Mouse (Mus musculus): ENCODE data around the gene Decr2. TPM values are rescaled to one million over a fixed set of nuclear protein-coding genes. Genes with fewer than 3 reads are reported as not detected.
"Not testable (repeated sequence)": the region's sequence is repeated elsewhere in the genome, so short reads cannot be mapped to it uniquely, and the experiment has no call there.

Decr2 gene
- polyA plus RNA-seq, 1 experiment from 2014 or later = 17.0 TPM

DNA sequence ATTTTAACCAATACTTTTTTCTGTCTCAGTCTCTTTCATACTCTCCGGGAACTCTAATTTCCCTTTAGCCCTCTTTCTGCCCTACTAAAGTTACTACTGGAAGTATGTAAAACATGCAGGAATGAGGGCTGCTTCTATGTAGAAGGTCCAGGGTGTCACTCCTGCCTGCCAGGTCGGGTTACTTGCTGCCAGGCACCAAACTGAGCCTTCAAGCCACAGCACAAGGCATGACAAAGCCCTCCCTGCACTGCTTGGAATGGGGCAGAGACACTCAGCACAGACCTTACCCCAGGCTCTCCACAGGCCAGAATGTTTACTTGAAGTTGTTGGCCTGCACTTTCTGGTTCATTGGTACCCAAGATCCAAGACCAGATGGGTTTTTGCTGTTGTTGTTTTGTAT, 10.0 kb upstream of the Decr2 start:
- H3K27ac ChIP-seq (ENCODE audit: low read depth, low read length) = no peak overlapping the region
- 0 out of 2 replicates have a peak, but pooled peaks cover 2% of the 10 kb centered on the region for H3K4me1 ChIP-seq (ENCODE audit: control insufficient read depth, insufficient read depth, low read length)
- no peak overlapping the region for H3K9ac ChIP-seq (ENCODE audit: low read length)
- no peaks in the 10 kb centered on the region for H3K27me3 ChIP-seq (ENCODE audit: control insufficient read depth, insufficient read depth, low read length)
- 36% methylated on average over 2 of the region's 2 CpGs for WGBS
- no peak for ATAC-seq (ENCODE audit: low FRiP score)
- H3K36me3 ChIP-seq (ENCODE audit: control insufficient read depth, insufficient read depth, low read length) = no peaks in the 10 kb centered on the region
- H3K4me2 ChIP-seq = no peak overlapping the region
- peak; percentile 64 for DNase-seq (ENCODE audit: low spot score, missing footprints)
- H3K4me3 ChIP-seq (ENCODE audit: low read depth, low read length) = no peak overlapping the region
- no peaks in the 10 kb centered on the region for H3K9me3 ChIP-seq (ENCODE audit: control insufficient read depth, low read length)

DNA sequence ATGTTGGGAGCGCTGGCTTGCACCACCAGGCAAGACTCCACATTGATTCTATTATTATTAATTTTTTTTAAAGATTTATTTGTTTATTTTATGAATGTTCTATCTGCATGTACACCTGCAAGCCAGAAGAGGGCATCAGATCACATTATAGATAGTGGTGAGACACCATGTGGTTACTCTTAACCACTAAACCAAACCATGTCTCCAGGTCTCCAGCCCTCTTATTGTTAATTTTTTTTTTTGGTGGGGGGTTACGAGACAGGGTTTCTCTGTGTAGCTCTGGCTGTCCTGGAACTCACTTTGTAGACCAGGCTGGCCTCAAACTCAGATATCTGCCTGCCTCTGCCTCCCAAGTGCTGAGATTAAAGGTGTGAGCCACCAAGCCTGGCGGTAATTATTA, 9.2 kb upstream of the Decr2 start:
- not testable (repeated sequence) for H3K4me1 ChIP-seq (ENCODE audit: control insufficient read depth, insufficient read depth, low read length); H3K27me3 ChIP-seq (ENCODE audit: control insufficient read depth, insufficient read depth, low read length); H3K9me3 ChIP-seq (ENCODE audit: control insufficient read depth, low read length); ATAC-seq (ENCODE audit: low FRiP score); H3K4me3 ChIP-seq (ENCODE audit: low read depth, low read length); H3K27ac ChIP-seq (ENCODE audit: low read depth, low read length); H3K4me2 ChIP-seq; H3K36me3 ChIP-seq (ENCODE audit: control insufficient read depth, insufficient read depth, low read length); H3K9ac ChIP-seq (ENCODE audit: low read length)
- 66% methylated on average over 3 of the region's 3 CpGs for WGBS
- peak; percentile 81 for DNase-seq (ENCODE audit: low spot score, missing footprints)

DNA sequence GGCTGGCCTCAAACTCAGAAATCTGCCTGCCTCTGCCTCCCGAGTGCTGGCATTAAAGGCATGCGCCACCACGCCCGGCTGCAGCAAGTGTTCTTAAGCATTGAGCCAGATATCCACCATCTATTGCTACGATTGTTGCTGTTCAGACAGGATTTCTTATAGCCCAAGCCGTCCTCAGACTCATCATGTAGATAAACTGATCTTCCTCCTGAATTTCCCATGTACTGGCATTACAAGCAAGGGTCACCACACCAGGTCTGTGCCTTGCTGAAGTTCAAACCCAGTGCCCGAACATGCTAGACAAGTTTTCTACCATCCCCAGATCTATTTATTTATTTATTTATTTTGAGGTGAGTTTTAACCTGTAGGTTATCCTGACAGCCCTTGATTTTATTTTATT, 8.3 kb upstream of the Decr2 start:
- Histone ChIP-seq H3K9me3 (ENCODE audit: control insufficient read depth, low read length) (no peaks in the 10 kb centered on the region), H3K4me2 (no peak overlapping the region), H3K9ac (ENCODE audit: low read length) (no peak overlapping the region), H3K27me3 (ENCODE audit: control insufficient read depth, insufficient read depth, low read length) (no peaks in the 10 kb centered on the region), H3K36me3 (ENCODE audit: control insufficient read depth, insufficient read depth, low read length) (no peaks in the 10 kb centered on the region), H3K27ac (ENCODE audit: low read depth, low read length) (no peak overlapping the region), H3K4me3 (ENCODE audit: low read depth, low read length) (no peak overlapping the region), H3K4me1 (ENCODE audit: control insufficient read depth, insufficient read depth, low read length) (peaks cover 8% of the 10 kb centered on the region; the same call in 1 of the 2 replicates)
- 90% methylated on average over 7 of the region's 7 CpGs for WGBS
- no peak for ATAC-seq (ENCODE audit: low FRiP score)
- DNase-seq (ENCODE audit: low spot score, missing footprints) = peak; percentile 84

DNA sequence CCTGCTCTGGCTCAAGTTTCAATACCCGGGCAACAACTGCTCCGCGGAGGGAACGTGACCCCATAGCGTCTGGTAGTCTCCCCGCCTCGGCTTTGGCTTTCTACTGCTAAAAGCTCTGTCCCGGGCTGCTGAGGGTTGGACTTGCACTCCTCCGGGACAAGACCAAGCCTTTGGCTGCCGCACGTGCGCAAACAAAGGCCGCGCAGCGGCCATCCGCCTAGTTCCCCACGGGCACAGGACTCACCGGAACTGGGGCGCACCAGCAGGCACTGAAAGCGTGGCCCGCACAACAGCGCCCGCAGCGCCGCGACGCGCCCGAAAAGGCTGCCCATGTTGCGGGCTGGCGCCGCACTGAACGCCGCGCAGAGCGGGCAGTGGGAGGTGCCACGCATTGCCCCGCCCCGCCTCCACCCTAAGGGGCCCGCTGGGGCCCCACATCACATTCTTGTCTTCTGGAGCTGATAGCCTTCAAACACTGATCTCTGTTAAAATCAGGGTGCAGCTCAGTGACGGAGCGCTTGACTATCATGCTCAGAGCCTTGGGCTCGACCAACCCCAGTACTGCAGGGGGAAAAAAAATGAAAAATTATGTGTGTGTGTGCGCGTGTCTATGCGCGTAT, 5.1 kb upstream of the Decr2 start, which contains the start of gene Nme4:
Gene Nme4, minus strand, starts transcription at position 482 of the 620 bp plus-strand sequence.
- Histone ChIP-seq H3K4me2 (peak within 1 kb of the TSS; percentile 78), H3K27ac (ENCODE audit: low read depth, low read length) (no peak within 1 kb of the TSS; the same call in 1 of the 2 replicates), H3K9ac (ENCODE audit: low read length) (peak within 1 kb of the TSS; percentile 90), H3K4me3 (ENCODE audit: low read depth, low read length) (peak within 1 kb of the TSS; percentile 60), H3K4me1 (ENCODE audit: control insufficient read depth, insufficient read depth, low read length) (peaks cover 8% of the 10 kb centered on the region; the same call in 1 of the 2 replicates), H3K36me3 (ENCODE audit: control insufficient read depth, insufficient read depth, low read length) (no peaks in the 10 kb centered on the region), H3K27me3 (ENCODE audit: control insufficient read depth, insufficient read depth, low read length) (no peaks in the 10 kb centered on the region), H3K9me3 (ENCODE audit: control insufficient read depth, low read length) (no peaks in the 10 kb centered on the region)
- 4% methylated on average over 47 of the region's 47 CpGs for WGBS
- DNase-seq (ENCODE audit: low spot score, missing footprints) (peak; percentile 98), ATAC-seq (ENCODE audit: low FRiP score) (peak; percentile 73)

DNA sequence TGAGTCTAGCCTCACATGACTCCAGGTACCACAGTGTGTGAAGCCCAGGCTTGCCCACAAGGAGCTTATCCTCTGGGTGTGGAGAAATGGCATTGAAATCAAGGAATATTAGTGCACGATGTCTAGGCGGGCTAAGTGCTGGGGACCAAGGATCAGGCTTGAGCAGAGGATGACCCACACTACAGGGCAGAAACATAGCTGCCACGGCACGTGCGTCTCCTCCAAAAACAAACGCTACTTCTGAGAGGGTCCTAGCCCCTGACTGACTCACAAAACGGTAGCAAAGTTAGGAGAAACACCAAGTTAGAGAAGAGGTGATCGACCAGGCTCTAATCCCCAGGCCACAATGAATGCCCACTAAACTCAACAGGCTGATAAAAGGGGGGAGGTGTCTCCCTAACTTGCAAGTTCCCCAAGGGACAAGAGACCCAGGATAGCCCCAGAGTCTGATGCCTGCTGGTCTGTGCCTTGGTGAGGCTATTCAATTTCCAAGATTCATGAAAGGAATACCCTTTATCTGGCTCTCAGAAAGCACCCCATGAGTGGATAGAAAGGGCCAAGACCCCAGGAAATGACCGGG, 4.5 kb upstream of the Decr2 start:
- DNase-seq (ENCODE audit: low spot score, missing footprints) (peak; percentile 91), ATAC-seq (ENCODE audit: low FRiP score) (no peak)
- no peaks in the 10 kb centered on the region for H3K36me3 ChIP-seq (ENCODE audit: control insufficient read depth, insufficient read depth, low read length)
- no peaks in the 10 kb centered on the region for H3K9me3 ChIP-seq (ENCODE audit: control insufficient read depth, low read length)
- no peak overlapping the region; the same call in 1 of the 2 replicates for H3K27ac ChIP-seq (ENCODE audit: low read depth, low read length)
- peak overlapping the region; percentile 78 for H3K4me2 ChIP-seq
- 27% methylated on average over 9 of the region's 9 CpGs for whole genome bisulfite sequencing
- H3K4me3 ChIP-seq (ENCODE audit: low read depth, low read length) = peak overlapping the region; percentile 60
- peaks cover 11% of the 10 kb centered on the region; the same call in 1 of the 2 replicates for H3K4me1 ChIP-seq (ENCODE audit: control insufficient read depth, insufficient read depth, low read length)
- H3K27me3 ChIP-seq (ENCODE audit: control insufficient read depth, insufficient read depth, low read length) = no peaks in the 10 kb centered on the region
- peak overlapping the region; percentile 90 for H3K9ac ChIP-seq (ENCODE audit: low read length)

DNA sequence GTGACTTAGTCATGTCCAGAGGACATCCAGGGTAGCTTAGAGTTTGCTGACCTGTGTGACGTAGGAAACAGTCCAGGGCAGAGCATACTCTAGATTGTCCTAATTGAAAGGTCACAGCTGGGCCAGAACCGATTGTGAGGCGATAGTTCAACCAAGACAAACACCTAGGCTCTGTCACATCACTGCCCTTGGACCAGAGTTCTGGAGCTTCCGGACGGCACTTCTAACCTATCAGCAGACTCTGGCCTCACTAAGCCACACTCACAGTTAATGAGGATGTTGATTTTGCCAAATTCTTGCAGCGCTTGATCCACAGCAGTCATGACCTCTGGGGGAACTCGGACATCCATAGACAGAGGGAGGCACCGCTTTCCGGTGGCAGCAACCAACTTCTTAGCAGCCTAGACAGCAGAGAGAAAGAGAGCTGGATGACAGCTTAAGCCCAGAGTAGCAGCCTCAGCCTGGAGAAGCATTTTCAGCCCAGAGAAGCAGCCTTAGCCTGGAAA, 3.0 kb downstream of the Decr2 start:
- Histone ChIP-seq H3K4me1 (ENCODE audit: control insufficient read depth, insufficient read depth, low read length) (peaks cover 3% of the 10 kb centered on the region; the same call in 1 of the 2 replicates), H3K4me2 (no peak overlapping the region), H3K9me3 (ENCODE audit: control insufficient read depth, low read length) (no peaks in the 10 kb centered on the region), H3K4me3 (ENCODE audit: low read depth, low read length) (no peak overlapping the region), H3K36me3 (ENCODE audit: control insufficient read depth, insufficient read depth, low read length) (no peaks in the 10 kb centered on the region), H3K9ac (ENCODE audit: low read length) (no peak overlapping the region), H3K27me3 (ENCODE audit: control insufficient read depth, insufficient read depth, low read length) (no peaks in the 10 kb centered on the region), H3K27ac (ENCODE audit: low read depth, low read length) (no peak overlapping the region)
- DNase-seq (ENCODE audit: low spot score, missing footprints) (no peak), ATAC-seq (ENCODE audit: low FRiP score) (no peak)
- 93% methylated on average over 9 of the region's 9 CpGs for WGBS

DNA sequence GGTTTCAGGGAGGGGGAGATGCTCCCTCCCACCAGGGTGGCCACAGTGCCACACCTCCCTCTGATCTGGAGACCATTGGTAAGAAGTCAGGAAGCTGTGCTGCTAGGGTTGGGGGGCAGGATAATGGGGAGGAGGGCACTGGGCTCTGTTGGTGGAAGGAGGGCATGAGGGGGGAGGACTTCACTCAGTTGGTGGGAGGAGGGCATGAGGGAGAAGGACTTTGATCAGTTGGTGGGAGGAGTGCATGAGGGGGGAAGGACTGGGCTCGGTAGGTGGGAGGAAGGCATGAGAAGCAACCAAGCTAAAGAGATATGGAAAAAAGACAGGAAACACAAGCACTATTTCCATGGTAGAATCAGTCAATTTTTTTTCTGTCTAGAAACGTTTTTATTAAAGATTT, 9.3 kb downstream of the Decr2 start:
- H3K9ac ChIP-seq (ENCODE audit: low read length) = no peak overlapping the region
- H3K27ac ChIP-seq (ENCODE audit: low read depth, low read length) = no peak overlapping the region
- H3K9me3 ChIP-seq (ENCODE audit: control insufficient read depth, low read length) = no peaks in the 10 kb centered on the region
- H3K36me3 ChIP-seq (ENCODE audit: control insufficient read depth, insufficient read depth, low read length) = no peaks in the 10 kb centered on the region
- H3K4me1 ChIP-seq (ENCODE audit: control insufficient read depth, insufficient read depth, low read length) = no peaks in the 10 kb centered on the region
- H3K27me3 ChIP-seq (ENCODE audit: control insufficient read depth, insufficient read depth, low read length) = no peaks in the 10 kb centered on the region
- 48% methylated on average over 2 of the region's 2 CpGs for WGBS
- H3K4me2 ChIP-seq = no peak overlapping the region
- ATAC-seq (ENCODE audit: low FRiP score) (no peak), DNase-seq (ENCODE audit: low spot score, missing footprints) (peak; percentile 66)
- no peak overlapping the region for H3K4me3 ChIP-seq (ENCODE audit: low read depth, low read length)

DNA sequence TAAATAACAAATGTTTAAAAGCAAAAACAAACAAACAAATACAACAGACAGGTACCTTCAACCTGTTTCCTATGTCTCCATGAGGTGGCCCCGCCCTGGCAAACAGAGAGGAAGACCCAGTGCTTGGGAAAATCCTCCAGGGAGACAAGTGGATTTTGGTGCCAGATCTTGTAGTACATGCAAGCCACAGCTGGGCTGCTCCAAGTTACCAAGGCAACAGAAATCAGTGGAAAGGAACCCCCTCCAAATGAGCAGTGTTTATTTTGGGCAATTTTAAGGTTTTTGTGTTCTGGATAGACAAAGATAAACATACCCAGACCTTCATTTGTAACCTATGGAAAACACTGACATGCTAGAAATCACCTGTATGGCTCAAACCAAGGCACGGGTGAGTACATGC, 11.3 kb downstream of the Decr2 start:
- ATAC-seq (ENCODE audit: low FRiP score) (no peak), DNase-seq (ENCODE audit: low spot score, missing footprints) (peak; percentile 10)

DNA sequence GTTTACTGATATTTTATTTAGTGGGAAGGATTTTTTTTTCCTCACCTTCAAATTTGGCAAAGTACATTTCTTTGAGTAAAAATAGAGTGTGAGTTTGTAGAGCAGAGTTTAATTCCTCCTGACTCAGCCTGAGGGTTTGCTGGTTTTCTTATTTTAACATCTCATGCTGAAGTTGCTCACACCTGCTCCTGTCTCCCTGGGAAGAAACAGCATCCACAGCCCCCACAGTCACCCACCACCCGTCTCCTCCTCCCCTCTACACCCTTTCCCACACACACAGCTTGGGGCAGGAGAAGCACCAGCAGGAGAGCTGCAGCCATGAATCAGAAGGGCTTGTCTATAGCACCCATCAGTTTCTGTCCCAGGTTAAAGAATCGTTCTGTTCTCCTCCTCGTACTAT, 14.9 kb downstream of the Decr2 start:
- ATAC-seq (ENCODE audit: low FRiP score) = no peak
- DNase-seq (ENCODE audit: low spot score, missing footprints) = peak; percentile 73
- 75% methylated on average over 3 of the region's 3 CpGs for WGBS

More for the DNA sequence above, 11.3 kb downstream of the Decr2 start:
- WGBS = 90% methylated on average over 2 of the region's 2 CpGs
- no peak overlapping the region for H3K4me2 ChIP-seq
- no peak overlapping the region for H3K4me3 ChIP-seq (ENCODE audit: low read depth, low read length)
- no peaks in the 10 kb centered on the region for H3K36me3 ChIP-seq (ENCODE audit: control insufficient read depth, insufficient read depth, low read length)
- H3K9ac ChIP-seq (ENCODE audit: low read length) = no peak overlapping the region
- H3K9me3 ChIP-seq (ENCODE audit: control insufficient read depth, low read length) = no peaks in the 10 kb centered on the region
- no peaks in the 10 kb centered on the region for H3K4me1 ChIP-seq (ENCODE audit: control insufficient read depth, insufficient read depth, low read length)
- no peaks in the 10 kb centered on the region; the same call in 1 of the 2 replicates for H3K27me3 ChIP-seq (ENCODE audit: control insufficient read depth, insufficient read depth, low read length)
- no peak overlapping the region for H3K27ac ChIP-seq (ENCODE audit: low read depth, low read length)

More for the DNA sequence above, 14.9 kb downstream of the Decr2 start:
- Histone ChIP-seq H3K36me3 (ENCODE audit: control insufficient read depth, insufficient read depth, low read length) (no peaks in the 10 kb centered on the region), H3K27me3 (ENCODE audit: control insufficient read depth, insufficient read depth, low read length) (peaks cover 3% of the 10 kb centered on the region; the same call in 1 of the 2 replicates), H3K27ac (ENCODE audit: low read depth, low read length) (no peak overlapping the region), H3K9ac (ENCODE audit: low read length) (no peak overlapping the region), H3K4me2 (no peak overlapping the region), H3K4me1 (ENCODE audit: control insufficient read depth, insufficient read depth, low read length) (no peaks in the 10 kb centered on the region), H3K4me3 (ENCODE audit: low read depth, low read length) (no peak overlapping the region), H3K9me3 (ENCODE audit: control insufficient read depth, low read length) (no peaks in the 10 kb centered on the region)

All from midbrain, embryonic 11.5 days (tissue).